ENCODE assay signal across 8 mouse cellular contexts in the genomic region with DNA sequence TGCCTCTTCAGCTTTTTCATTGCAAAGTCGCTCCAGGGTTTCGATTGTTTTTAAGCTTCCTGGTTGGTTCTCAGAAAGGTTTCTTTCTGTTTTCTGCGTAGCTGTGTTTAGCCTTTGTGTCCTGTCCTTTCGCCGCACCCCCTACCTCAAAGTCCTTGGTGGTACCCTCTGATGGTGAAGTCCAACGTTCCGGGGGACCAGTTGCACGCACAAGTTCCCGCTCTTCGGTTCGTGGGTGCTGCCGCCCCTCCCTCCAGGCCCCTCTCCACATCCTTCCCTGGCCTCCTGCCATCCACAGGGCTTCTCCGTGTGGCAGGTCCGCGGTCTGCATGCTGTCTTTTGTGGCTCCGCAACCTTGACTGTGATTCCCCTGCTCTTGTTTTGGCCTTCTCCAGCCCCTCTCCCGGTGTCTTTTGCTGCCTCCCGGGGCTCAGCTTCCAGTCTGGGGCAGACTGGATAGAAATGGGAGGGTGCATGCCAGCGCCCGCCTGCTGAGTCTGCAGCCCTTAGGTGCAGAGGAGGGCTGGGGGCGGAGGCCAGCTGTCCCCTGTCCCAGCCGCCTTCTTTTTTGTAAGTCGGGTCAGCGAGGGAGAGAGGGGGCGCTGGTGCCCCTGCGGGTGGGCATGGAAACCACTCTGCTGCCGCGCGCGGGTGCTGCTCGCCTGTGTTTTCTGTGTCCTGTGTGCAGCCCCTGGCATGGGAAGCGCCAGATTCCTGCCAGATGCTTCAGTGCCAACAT. TPM values are rescaled to one million over a fixed set of nuclear protein-coding genes. Genes with fewer than 3 reads are reported as not detected.
DNase-seq lines count a peak whose midpoint lies in the region; ATAC-seq and TF ChIP-seq lines count a peak whose summit lies in the region.
"Had no signal": no experiment of that assay in that cellular context is flagged by ENCODE, and none has a peak within 500 bp of the region (broad histone marks: within the 10 kb centered on the region; RNA-seq: fewer than 3 reads in every experiment).

No protein-coding gene starts in this region.

- H3K9ac ChIP-seq in intestine, postnatal 0 days (ENCODE audit: low read depth, low read length), result peak overlapping the region; percentile 43
- H3K9ac ChIP-seq in midbrain, embryonic 13.5 days (replicated peaks), result peak overlapping the region; percentile 78
- peak overlapping the region; percentile 75 for H3K9ac ChIP-seq in stomach, embryonic 16.5 days (ENCODE audit: low read length)

- H3K9me3 ChIP-seq in intestine, postnatal 0 days (ENCODE audit: control insufficient read depth), result no peaks in the 10 kb centered on the region
- no peaks in the 10 kb centered on the region for H3K9me3 ChIP-seq in midbrain, embryonic 13.5 days
- H3K9me3 ChIP-seq in stomach, embryonic 16.5 days (replicated peaks; ENCODE audit: control insufficient read depth, low read length), result no peaks in the 10 kb centered on the region

- TF ChIP-seq CTCF in brain, embryonic 14.5 days (IDR thresholded peaks at IDR 0.05; ENCODE audit: borderline replicate concordance, extremely low read depth, insufficient read depth, insufficient read length), result no peak; the same call in 1 of the 2 replicates
- TF ChIP-seq CTCF in intestine, postnatal 0 days (IDR thresholded peaks at IDR 0.05; ENCODE audit: low read depth), result peak; percentile 42

- H3K4me1 ChIP-seq in intestine, postnatal 0 days (replicated peaks; ENCODE audit: control insufficient read depth, insufficient read depth, low read length), result no peaks in the 10 kb centered on the region; the same call in 1 of the 2 replicates
- peaks cover 39% of the 10 kb centered on the region for H3K4me1 ChIP-seq in midbrain, embryonic 13.5 days (replicated peaks)
- 0 out of 2 replicates have a peak, but pooled peaks cover 3% of the 10 kb centered on the region for H3K4me1 ChIP-seq in stomach, embryonic 16.5 days (ENCODE audit: control insufficient read depth, insufficient read depth, low read length)

- no peak overlapping the region for H3K27ac ChIP-seq in intestine, postnatal 0 days (ENCODE audit: low read depth, low read length)
- peak overlapping the region; percentile 60 for H3K27ac ChIP-seq in midbrain, embryonic 13.5 days
- H3K27ac ChIP-seq in stomach, embryonic 16.5 days (ENCODE audit: low read length), result 0 out of 2 replicates have a peak overlapping the region, but pooled peaks have one; percentile 8

- H3K4me3 ChIP-seq in intestine, postnatal 0 days (ENCODE audit: low read depth, low read length), result peak overlapping the region; percentile 55
- peak overlapping the region; percentile 61 for H3K4me3 ChIP-seq in midbrain, embryonic 13.5 days (replicated peaks)
- peak overlapping the region; percentile 62 for H3K4me3 ChIP-seq in stomach, embryonic 16.5 days (replicated peaks; ENCODE audit: low read length)

- no peaks in the 10 kb centered on the region for H3K27me3 ChIP-seq in intestine, postnatal 0 days (replicated peaks; ENCODE audit: control insufficient read depth, insufficient read depth, low read length)
- H3K27me3 ChIP-seq in midbrain, embryonic 13.5 days, result peaks cover 4% of the 10 kb centered on the region; the same call in 1 of the 2 replicates
- H3K27me3 ChIP-seq in stomach, embryonic 16.5 days (ENCODE audit: control insufficient read depth, insufficient read depth, low read length), result no peaks in the 10 kb centered on the region

- intact Hi-C loops in left cerebral cortex, postnatal 4 days (cut with DNase I), result loop anchor here (5.0 kb wide), 2 partner anchors 629 to 886 kb away; no protein-coding TSS in a partner anchor

- no peaks in the 10 kb centered on the region for H3K36me3 ChIP-seq in intestine, postnatal 0 days (ENCODE audit: control insufficient read depth, insufficient read depth)
- no peaks in the 10 kb centered on the region for H3K36me3 ChIP-seq in midbrain, embryonic 13.5 days
- no peaks in the 10 kb centered on the region for H3K36me3 ChIP-seq in stomach, embryonic 16.5 days (ENCODE audit: control insufficient read depth, insufficient read depth, low read length)

- under 1% methylated on average over 32 of the region's 32 CpGs for WGBS in intestine, postnatal 0 days
- WGBS in midbrain, embryonic 13.5 days, result 2% methylated on average over 32 of the region's 32 CpGs
- WGBS in stomach, embryonic 16.5 days, result under 1% methylated on average over 32 of the region's 32 CpGs

- H3K4me2 ChIP-seq in intestine, postnatal 0 days (replicated peaks; ENCODE audit: low read depth), result peak overlapping the region; percentile 84
- peak overlapping the region; percentile 92 for H3K4me2 ChIP-seq in midbrain, embryonic 13.5 days (replicated peaks)
- peak overlapping the region; percentile 80 for H3K4me2 ChIP-seq in stomach, embryonic 16.5 days (ENCODE audit: low read depth, low read length)

- peak; percentile 49; the same call in 1 of the 2 replicates for ATAC-seq in intestine, postnatal 0 days
- ATAC-seq in midbrain, embryonic 13.5 days, result peak; percentile 89
- peak; percentile 68; the same call in 1 of the 2 replicates for ATAC-seq in stomach, embryonic 16.5 days (ENCODE audit: insufficient read depth, low FRiP score)

- TF ChIP-seq POLR2A in brain, embryonic 14.5 days (IDR thresholded peaks at IDR 0.05; ENCODE audit: borderline replicate concordance, extremely low read depth, insufficient read depth, insufficient read length, poor library complexity, severe bottlenecking), result no peak

- DNase-seq in R1 (ENCODE audit: low read depth, low spot score), result peak; percentile 23
- peak; percentile 81 for DNase-seq in brain, embryonic 14.5 days (ENCODE audit: low read depth)
- DNase-seq in frontal cortex, postnatal 25 days (ENCODE audit: low spot score in 2 of 2), result peak; percentile 31 to 43
- DNase-seq in left cerebral cortex, postnatal 4 days, result peak; percentile 73

RNA-seq across cellular contexts. Expression of a gene that starts 3.7 kb away (rescaled TPM):
- polyA plus RNA-seq in brain, embryonic 14.5 days (2012; rRNA removed), result 3.5 and 5.1 TPM in 2 replicates
- polyA plus RNA-seq in intestine, postnatal 0 days (2015; fragmentation: Nextera tagmentation; extraction: Ambion mirVana), result 1.7 and 2.9 TPM in 2 replicates
- total RNA-seq in left cerebral cortex, postnatal 4 days (2021), result 10 to 100 TPM; 51.0 to 55.1 TPM
- polyA plus RNA-seq in midbrain, embryonic 13.5 days (2015; fragmentation: Nextera tagmentation; extraction: Ambion mirVana), result 11.7 and 13.4 TPM in 2 replicates
- 6.7 and 7.0 TPM in 2 replicates for polyA plus RNA-seq in stomach, embryonic 16.5 days (2015; fragmentation: Nextera tagmentation; extraction: Ambion mirVana)
- total RNA-seq: gastrocnemius, adult 8-10 months had no signal

RNA-seq across cellular contexts. Expression of a gene that starts 49.3 kb away (rescaled TPM):
- polyA plus RNA-seq in brain, embryonic 14.5 days (2012; rRNA removed), result not detected in 2 replicates
- not detected in 2 replicates for polyA plus RNA-seq in intestine, postnatal 0 days (2015; fragmentation: Nextera tagmentation; extraction: Ambion mirVana)
- total RNA-seq in left cerebral cortex, postnatal 4 days (2021), result not detected
- not detected in 2 replicates for polyA plus RNA-seq in midbrain, embryonic 13.5 days (2015; fragmentation: Nextera tagmentation; extraction: Ambion mirVana)
- polyA plus RNA-seq in stomach, embryonic 16.5 days (2015; fragmentation: Nextera tagmentation; extraction: Ambion mirVana), result 0.10 TPM in 1 of 2 replicates, not detected in the other
- total RNA-seq: gastrocnemius, adult 8-10 months had no signal

Comparison
In these comparisons a context has a peak if more than half of its experiments do, and no peak if none do; other contexts are left out.
1. DNase-seq: peak in every context shown above with its lines; median percentile 81 in brain, embryonic 14.5 days; 73 in left cerebral cortex, postnatal 4 days; 37 in frontal cortex, postnatal 25 days; 23 in R1.